Mouse (Mus musculus) limb, embryonic 11.5 days (tissue): ENCODE measurements around the gene Ap5b1. TPM values are rescaled to one million over a fixed set of nuclear protein-coding genes. Genes with fewer than 3 reads are reported as not detected.

Experiments
- ATAC-seq: fragments of 200-750 bp; cut with Nextera tagmentation; 2 replicates; pipeline ENCODE4 v1.8.0; 2017; ENCODE audit warnings: low read depth; ENCODE audit not compliant: insufficient number of reproducible peaks, low FRiP score, low TSS enrichment
- DNase-seq: peaks from one replicate; pipeline ENCODE4 v3.0.0-alpha.2; 2015; ENCODE audit warnings: low spot score
- H3K27ac ChIP-seq: fragments of 300-500 bp; sonication (generic); replicated peaks from 2 replicates; pipeline ENCODE4 v1.5.1; 2014; ENCODE audit warnings: low read depth, mild to moderate bottlenecking, low read length
- H3K27me3 ChIP-seq: fragments of 300-500 bp; sonication (generic); 2 replicates; pipeline ENCODE4 v1.6.1; 2014; ENCODE audit warnings: mild to moderate bottlenecking, low read length, mixed read lengths; ENCODE audit not compliant: control insufficient read depth, insufficient read depth
- H3K36me3 ChIP-seq: fragments of 300-500 bp; sonication (generic); 2 replicates; pipeline ENCODE4 v1.6.1; 2014; ENCODE audit warnings: mild to moderate bottlenecking, low read length, moderate library complexity, mixed read lengths; ENCODE audit not compliant: control insufficient read depth, insufficient read depth
- H3K4me1 ChIP-seq: fragments of 300-500 bp; sonication (generic); 2 replicates; pipeline ENCODE4 v1.6.1; 2014; ENCODE audit warnings: low read length, mixed read lengths; ENCODE audit not compliant: control insufficient read depth, insufficient read depth
- H3K4me2 ChIP-seq: fragments of 300-500 bp; sonication (generic); 2 replicates; pipeline ENCODE4 v1.6.1; 2014; ENCODE audit warnings: low read depth, mild to moderate bottlenecking, moderate library complexity; ENCODE audit not compliant: severe bottlenecking
- H3K4me3 ChIP-seq: fragments of 300-500 bp; sonication (generic); 2 replicates; pipeline ENCODE4 v1.5.1; 2014; ENCODE audit warnings: low read depth, low read length
- H3K9ac ChIP-seq: fragments of 300-500 bp; sonication (generic); 2 replicates; pipeline ENCODE4 v1.6.1; 2014; ENCODE audit warnings: mild to moderate bottlenecking, low read length
- H3K9me3 ChIP-seq: fragments of 300-500 bp; sonication (generic); 2 replicates; pipeline ENCODE4 v1.6.1; 2016; ENCODE audit warnings: low read length; ENCODE audit not compliant: control insufficient read depth
- WGBS: fragments of 180-500 bp; shearing (Covaris S2); extraction: QIAGEN DNeasy Blood & Tissue Kit; methylation state at CpG from one replicate; pipeline ENCODE4 v1.1.7; 2014; 5-methylcytosine and 5-hydroxymethylcytosine counted together
- polyA plus RNA-seq: library from polyadenylated mRNA; unstranded; fragments of >200 nt; fragmentation: Nextera tagmentation; extraction: Ambion mirVana; gene quantifications from 2 replicates; pipeline ENCODE4 v1.2.1, GENCODE M21; 2014

Gene Ap5b1
- polyA plus RNA-seq, 1 experiment from 2014 or later = 1.2 TPM

DNA sequence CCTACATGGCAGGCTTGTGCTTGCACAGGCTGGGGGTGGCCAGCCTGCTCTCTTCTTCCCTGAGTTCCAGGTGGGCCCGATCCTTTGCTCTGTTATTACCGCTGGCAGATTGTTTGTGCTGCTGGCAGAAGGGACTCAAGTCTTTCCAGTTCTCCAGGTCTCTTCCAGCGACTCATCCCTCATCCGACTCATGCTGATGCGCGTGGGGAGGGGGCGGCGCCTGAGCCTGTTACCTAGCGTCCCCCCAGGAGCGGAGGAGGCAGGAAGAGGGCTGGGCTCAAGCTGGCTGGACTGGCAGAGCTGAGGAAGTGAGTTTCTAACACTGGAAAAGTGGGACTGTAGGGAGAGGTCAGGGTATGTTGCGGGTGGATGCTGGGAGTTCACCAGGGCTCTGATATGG, 23.8 kb upstream of the Ap5b1 start:
- no peak overlapping the region for H3K4me2 ChIP-seq
- no peaks in the 10 kb centered on the region for H3K9me3 ChIP-seq
- no peak overlapping the region for H3K4me3 ChIP-seq
- ATAC-seq (no peak), DNase-seq (no peak)
- H3K9ac ChIP-seq = no peak overlapping the region
- WGBS = 48% methylated on average over 11 of the region's 11 CpGs
- no peaks in the 10 kb centered on the region for H3K27me3 ChIP-seq
- no peak overlapping the region for H3K27ac ChIP-seq
- H3K36me3 ChIP-seq = no peaks in the 10 kb centered on the region
- no peaks in the 10 kb centered on the region for H3K4me1 ChIP-seq

DNA sequence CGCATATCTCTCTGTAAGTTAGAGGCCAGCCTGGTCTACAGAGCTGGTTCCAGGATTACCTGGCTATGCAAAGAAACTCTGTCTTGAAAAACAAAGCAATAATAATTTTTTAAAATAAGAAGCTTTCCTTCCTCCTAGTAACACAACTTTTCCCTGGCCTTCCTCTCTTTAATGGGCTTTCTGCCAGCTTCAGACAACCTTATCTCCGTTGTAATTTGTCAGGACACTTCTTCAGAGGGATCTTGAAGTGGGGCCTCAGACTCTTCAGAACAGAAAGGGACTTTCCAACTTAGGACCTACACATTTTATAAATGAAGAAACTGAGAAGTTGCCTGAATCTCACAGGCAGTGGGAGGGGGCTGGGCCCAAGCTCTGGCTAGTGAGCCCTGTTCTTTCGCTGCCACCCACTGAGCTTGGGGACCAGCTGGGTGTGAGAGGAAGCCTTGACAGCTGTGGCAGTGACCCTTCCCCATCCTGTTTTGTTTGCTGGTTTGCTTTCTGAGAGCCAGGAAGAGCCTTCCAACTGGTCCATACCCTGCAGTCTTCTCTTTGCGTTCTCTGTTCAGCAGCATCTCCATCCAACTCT, 20.3 kb upstream of the Ap5b1 start:
- no peaks in the 10 kb centered on the region for H3K9me3 ChIP-seq
- no peak for ATAC-seq
- no peak for DNase-seq

DNA sequence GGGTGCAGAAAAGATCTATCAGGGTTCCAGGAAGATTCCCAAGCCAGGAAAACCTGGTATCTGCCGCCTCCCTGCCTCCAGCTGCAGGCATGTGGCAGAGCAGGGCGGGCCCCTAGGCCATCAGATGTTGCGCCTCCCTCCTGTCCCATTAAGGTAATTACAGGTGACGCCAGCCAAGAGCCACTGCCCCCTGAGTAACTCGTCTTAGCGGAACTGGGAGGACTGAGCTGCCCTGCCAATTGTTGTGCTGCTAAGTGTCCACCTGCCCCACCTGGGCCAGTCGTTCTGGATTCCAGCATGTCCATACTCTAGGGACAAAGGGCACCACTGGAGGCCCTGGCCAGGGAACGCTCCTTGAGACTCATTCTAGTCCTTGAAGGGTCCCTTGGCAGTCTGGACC, 14.0 kb upstream of the Ap5b1 start:
- Histone ChIP-seq H3K9ac (no peak overlapping the region), H3K27me3 (peaks cover 25% of the 10 kb centered on the region), H3K9me3 (no peaks in the 10 kb centered on the region), H3K4me3 (no peak overlapping the region), H3K4me2 (no peak overlapping the region), H3K36me3 (no peaks in the 10 kb centered on the region), H3K27ac (no peak overlapping the region), H3K4me1 (no peaks in the 10 kb centered on the region)
- ATAC-seq (no peak), DNase-seq (no peak)
- 31% methylated on average over 8 of the region's 8 CpGs for WGBS

More for the DNA sequence above, 20.3 kb upstream of the Ap5b1 start:
- H3K4me1 ChIP-seq = no peaks in the 10 kb centered on the region
- no peak overlapping the region for H3K4me3 ChIP-seq
- no peaks in the 10 kb centered on the region for H3K36me3 ChIP-seq
- no peaks in the 10 kb centered on the region for H3K27me3 ChIP-seq
- no peak overlapping the region for H3K4me2 ChIP-seq
- 88% methylated on average over 4 of the region's 4 CpGs for WGBS
- no peak overlapping the region for H3K9ac ChIP-seq
- no peak overlapping the region for H3K27ac ChIP-seq

DNA sequence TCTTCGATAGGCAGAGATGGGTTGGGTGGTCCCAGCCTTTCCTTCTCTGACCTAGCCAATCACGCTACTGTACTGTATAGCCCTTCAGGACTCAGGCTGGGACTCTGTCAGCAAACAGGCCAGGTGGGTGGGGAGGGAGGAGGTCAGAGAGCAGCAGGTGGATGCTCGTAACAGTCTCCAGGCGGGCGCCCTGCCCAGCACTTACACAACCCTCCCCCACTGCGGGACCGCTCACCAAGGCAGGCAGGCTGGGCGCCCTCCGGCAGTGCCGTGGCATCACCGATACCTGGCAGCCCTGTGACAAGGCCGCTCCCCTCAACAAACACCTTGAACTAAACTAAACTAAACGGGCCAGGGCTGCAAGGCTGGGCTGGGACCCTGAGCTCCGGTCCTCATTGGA, 13.6 kb upstream of the Ap5b1 start:
- H3K27me3 ChIP-seq = peaks cover 29% of the 10 kb centered on the region
- no peaks in the 10 kb centered on the region for H3K4me1 ChIP-seq
- no peak overlapping the region for H3K4me2 ChIP-seq
- ATAC-seq (no peak), DNase-seq (no peak)
- WGBS = 78% methylated on average over 14 of the region's 14 CpGs
- no peaks in the 10 kb centered on the region for H3K9me3 ChIP-seq
- no peak overlapping the region for H3K9ac ChIP-seq
- H3K27ac ChIP-seq = no peak overlapping the region
- no peak overlapping the region for H3K4me3 ChIP-seq
- no peaks in the 10 kb centered on the region for H3K36me3 ChIP-seq

DNA sequence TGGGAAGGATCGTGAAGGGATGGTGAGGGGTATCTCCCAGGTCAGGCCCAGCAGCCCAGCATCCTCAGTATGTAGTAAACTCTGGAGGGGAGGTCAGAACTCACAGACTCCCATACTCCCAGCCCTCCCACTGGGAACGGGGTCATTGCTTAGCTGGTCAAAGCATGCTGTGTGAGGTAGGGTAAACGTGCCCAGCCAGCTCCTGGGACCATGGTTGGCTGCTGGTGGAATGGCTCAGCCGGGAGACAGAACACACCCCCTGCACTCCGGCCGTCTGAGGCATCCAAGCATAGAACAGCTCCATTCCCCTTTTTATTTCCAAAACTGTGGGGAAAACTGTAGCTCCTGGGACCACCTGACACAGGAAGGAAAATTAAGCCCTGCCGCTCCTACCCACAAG, 9.7 kb upstream of the Ap5b1 start:
- Histone ChIP-seq H3K9ac (no peak overlapping the region), H3K4me2 (no peak overlapping the region), H3K4me1 (peaks cover 10% of the 10 kb centered on the region), H3K27me3 (peaks cover 64% of the 10 kb centered on the region), H3K36me3 (no peaks in the 10 kb centered on the region), H3K27ac (no peak overlapping the region), H3K4me3 (no peak overlapping the region), H3K9me3 (no peaks in the 10 kb centered on the region)
- WGBS = 39% methylated on average over 7 of the region's 7 CpGs
- ATAC-seq (no peak), DNase-seq (no peak)

DNA sequence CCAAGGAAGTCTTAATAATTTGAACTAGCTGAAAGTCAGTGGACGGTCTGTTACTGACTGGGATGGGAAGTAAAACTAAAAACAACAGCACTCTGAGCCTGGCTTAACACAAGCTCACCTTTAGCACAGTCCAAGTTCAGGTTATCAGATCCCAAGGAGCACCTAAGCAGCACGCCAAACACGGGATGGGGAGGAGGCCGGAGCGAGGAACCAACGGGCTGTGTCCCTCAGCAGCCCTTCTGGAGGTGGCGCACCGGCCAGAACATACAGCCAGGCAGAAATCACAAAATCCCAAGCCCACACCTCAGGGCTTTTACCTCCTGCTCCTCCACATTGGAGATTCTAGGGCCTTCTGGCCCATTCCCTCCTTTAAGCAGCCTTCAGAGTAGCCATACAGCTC, 9.1 kb upstream of the Ap5b1 start:
- H3K4me1 ChIP-seq = peaks cover 10% of the 10 kb centered on the region
- no peaks in the 10 kb centered on the region for H3K36me3 ChIP-seq
- H3K27me3 ChIP-seq = peaks cover 65% of the 10 kb centered on the region
- no peaks in the 10 kb centered on the region for H3K9me3 ChIP-seq
- WGBS = 57% methylated on average over 8 of the region's 8 CpGs
- DNase-seq (no peak), ATAC-seq (no peak)
- H3K27ac ChIP-seq = no peak overlapping the region
- no peak overlapping the region for H3K4me2 ChIP-seq
- no peak overlapping the region for H3K4me3 ChIP-seq
- no peak overlapping the region for H3K9ac ChIP-seq

DNA sequence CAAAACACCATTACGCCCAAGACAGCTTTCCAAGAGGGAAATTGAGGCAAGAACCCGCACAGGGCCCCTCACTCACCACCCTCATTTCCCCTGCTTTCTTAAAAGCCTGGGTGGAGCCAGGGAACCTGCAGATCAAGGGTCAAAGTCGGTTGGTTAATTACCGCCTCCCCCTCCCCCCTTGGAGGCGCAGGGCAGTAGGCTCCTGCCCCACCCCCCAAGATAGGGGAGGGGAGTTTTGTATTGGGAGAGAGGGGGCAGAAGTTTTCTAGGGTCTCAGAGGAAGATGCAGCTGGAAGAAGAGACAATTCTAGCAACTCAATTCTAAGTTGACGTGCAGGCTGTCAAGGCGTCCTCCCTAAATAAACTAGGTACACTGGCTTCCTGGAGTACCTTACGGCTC, 8.6 kb upstream of the Ap5b1 start:
- H3K4me2 ChIP-seq = no peak overlapping the region
- 10% methylated on average over 8 of the region's 8 CpGs for WGBS
- no peaks in the 10 kb centered on the region for H3K36me3 ChIP-seq
- H3K4me1 ChIP-seq = peaks cover 10% of the 10 kb centered on the region
- DNase-seq (no peak), ATAC-seq (no peak)
- H3K9me3 ChIP-seq = no peaks in the 10 kb centered on the region
- no peak overlapping the region for H3K27ac ChIP-seq
- peaks cover 69% of the 10 kb centered on the region for H3K27me3 ChIP-seq
- no peak overlapping the region for H3K4me3 ChIP-seq
- no peak overlapping the region for H3K9ac ChIP-seq

DNA sequence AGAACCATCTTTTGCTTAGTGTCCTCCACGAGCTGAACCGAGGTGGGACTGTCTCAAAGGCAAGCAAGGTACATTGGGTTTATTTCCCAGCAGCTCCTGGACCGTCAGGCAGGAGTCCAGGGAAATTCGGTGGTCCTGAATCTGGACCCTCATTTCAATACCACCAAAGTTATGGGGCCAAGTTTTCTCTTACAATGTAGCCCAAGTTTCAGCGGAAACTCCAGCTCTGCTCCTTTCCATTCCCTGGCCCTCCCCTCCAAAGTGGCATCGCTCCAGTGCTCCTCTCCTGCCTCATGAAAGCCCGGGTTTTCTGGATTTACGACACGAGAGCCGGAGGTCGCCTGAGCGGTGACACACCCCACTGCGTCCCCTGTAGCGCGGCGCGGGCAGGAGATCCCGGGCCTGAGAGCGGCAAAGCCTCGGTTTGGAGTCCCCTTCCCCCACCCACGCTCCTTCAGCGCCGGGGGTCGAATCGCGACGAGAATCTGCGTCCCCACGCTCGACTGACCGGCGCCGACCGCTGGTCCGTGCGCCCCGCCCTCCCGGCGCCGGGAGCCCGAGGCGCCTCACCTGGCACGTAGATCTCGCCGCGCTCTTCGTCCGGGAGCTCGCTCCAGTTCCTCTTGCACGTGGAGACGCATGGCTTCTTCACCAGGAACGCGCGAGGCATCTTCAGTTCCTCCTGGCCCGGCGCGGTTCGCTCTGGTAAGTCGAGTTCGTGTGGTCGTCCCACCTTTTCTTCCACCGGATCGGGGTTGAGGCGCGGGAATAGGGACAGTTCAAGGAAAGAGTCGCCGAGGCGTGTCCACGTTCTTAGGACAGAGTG, 8.0 kb upstream of the Ap5b1 start:
- Histone ChIP-seq H3K27ac (no peak overlapping the region), H3K4me2 (peak overlapping the region; percentile 71), H3K36me3 (no peaks in the 10 kb centered on the region), H3K4me3 (peak overlapping the region; percentile 33), H3K9me3 (no peaks in the 10 kb centered on the region), H3K9ac (no peak overlapping the region), H3K4me1 (peaks cover 10% of the 10 kb centered on the region), H3K27me3 (peaks cover 69% of the 10 kb centered on the region)
- DNase-seq (peak; percentile 48), ATAC-seq (no peak)
- under 1% methylated on average over 63 of the region's 69 CpGs for WGBS
